Mouse (Mus musculus): ENCODE measurements at regions not wholly inside any gene's neighbourhood (a gene's known extent, or its start where the extent isn't known, plus 50 kb on each side); places are given as distances from the start of the nearest gene placed in this dataset.
A peak's percentile ranks its signal among the peaks of the same experiment; 100 is the strongest.

- DNase-seq (ENCODE audit: extremely low spot score): peak; percentile 34
Observed at GRCm38 (mm10) chr1:14513662-14514061, 1579.5 kb downstream of the 4930444P10Rik start.

- no peak for DNase-seq (ENCODE audit: extremely low spot score)
Observed at GRCm38 (mm10) chr1:14512481-14513285, 1580.4 kb downstream of the 4930444P10Rik start.

- peak; percentile 81 for DNase-seq (ENCODE audit: extremely low spot score)
Observed at GRCm38 (mm10) chr1:14506831-14507690, 1586.1 kb downstream of the 4930444P10Rik start.

- no peak for DNase-seq (ENCODE audit: extremely low spot score)
Observed at GRCm38 (mm10) chr1:14506201-14506830, 1586.8 kb downstream of the 4930444P10Rik start.

- no peak for DNase-seq (ENCODE audit: extremely low spot score)
Observed at GRCm38 (mm10) chr1:14505741-14506140, 1587.4 kb downstream of the 4930444P10Rik start.

- DNase-seq (ENCODE audit: extremely low spot score): peak; percentile 53
Observed at GRCm38 (mm10) chr1:14504767-14505343, 1588.3 kb downstream of the 4930444P10Rik start.

- DNase-seq (ENCODE audit: extremely low spot score): peak; percentile 72
Observed at GRCm38 (mm10) chr1:14503881-14504742, 1589.0 kb downstream of the 4930444P10Rik start.

- DNase-seq (ENCODE audit: extremely low spot score): peak; percentile 58
Observed at GRCm38 (mm10) chr1:14503193-14503800, 1589.8 kb downstream of the 4930444P10Rik start.

- no peak for DNase-seq (ENCODE audit: extremely low spot score)
Observed at GRCm38 (mm10) chr1:14499105-14499504, 1594.0 kb downstream of the 4930444P10Rik start.

- no peak for DNase-seq (ENCODE audit: extremely low spot score)
Observed at GRCm38 (mm10) chr1:14490026-14490425, 1603.1 kb downstream of the 4930444P10Rik start.

- no peak for DNase-seq (ENCODE audit: extremely low spot score)
Observed at GRCm38 (mm10) chr1:14487708-14488127, 1605.4 kb downstream of the 4930444P10Rik start.

- no peak for DNase-seq (ENCODE audit: extremely low spot score)
Observed at GRCm38 (mm10) chr1:14485746-14486145, 1607.4 kb downstream of the 4930444P10Rik start.

GRCm38 (mm10) chr1:14484121-14484916, 1608.8 kb downstream of the 4930444P10Rik start:
- no peak for DNase-seq (ENCODE audit: extremely low spot score)

- DNase-seq (ENCODE audit: extremely low spot score): peak; percentile 26
Observed at GRCm38 (mm10) chr1:14472294-14472693, 1620.8 kb downstream of the 4930444P10Rik start.

GRCm38 (mm10) chr1:14471551-14471950, 1621.6 kb downstream of the 4930444P10Rik start:
- peak; percentile 12 for DNase-seq (ENCODE audit: extremely low spot score)

- DNase-seq (ENCODE audit: extremely low spot score): peak; percentile 65
Observed at GRCm38 (mm10) chr1:14464788-14465482, 1628.2 kb downstream of the 4930444P10Rik start.

- DNase-seq (ENCODE audit: extremely low spot score): no peak
Observed at GRCm38 (mm10) chr1:14462496-14462895, 1630.6 kb downstream of the 4930444P10Rik start.

GRCm38 (mm10) chr1:14460811-14461210, 1632.3 kb downstream of the 4930444P10Rik start:
- no peak for DNase-seq (ENCODE audit: extremely low spot score)

GRCm38 (mm10) chr1:14429326-14429725, 1663.8 kb downstream of the 4930444P10Rik start:
- DNase-seq (ENCODE audit: extremely low spot score): no peak

Data from embryo, embryonic 9.5 days (tissue).